Mouse (Mus musculus) ES-E14 (cell line): Measurements from ENCODE around the gene Zkscan7.

Experiments
- CHD2 ChIP-seq: IDR thresholded peaks from 2 replicates; pipeline ENCODE4 v1.6.1; 2014; ENCODE audit warnings: mild to moderate bottlenecking, low read depth, low read length, inconsistent platforms
- HCFC1 ChIP-seq: IDR thresholded peaks from 2 replicates; pipeline ENCODE4 v1.6.1; 2012; ENCODE audit warnings: low read length, inconsistent platforms, borderline replicate concordance; ENCODE audit not compliant: insufficient read depth
- MAFK ChIP-seq: IDR thresholded peaks from 2 replicates; pipeline ENCODE4 v1.6.1; 2014; ENCODE audit warnings: mild to moderate bottlenecking, low read depth, low read length, inconsistent platforms; ENCODE audit not compliant: insufficient read depth
- ZC3H11A ChIP-seq: IDR thresholded peaks from 2 replicates; pipeline ENCODE4 v1.6.1; 2012; ENCODE audit warnings: low read depth, mild to moderate bottlenecking, inconsistent platforms, low read length, borderline replicate concordance
- ZNF384 ChIP-seq: IDR thresholded peaks from 2 replicates; pipeline ENCODE4 v1.6.1; 2012; ENCODE audit warnings: low read depth, low read length, inconsistent platforms

DNA sequence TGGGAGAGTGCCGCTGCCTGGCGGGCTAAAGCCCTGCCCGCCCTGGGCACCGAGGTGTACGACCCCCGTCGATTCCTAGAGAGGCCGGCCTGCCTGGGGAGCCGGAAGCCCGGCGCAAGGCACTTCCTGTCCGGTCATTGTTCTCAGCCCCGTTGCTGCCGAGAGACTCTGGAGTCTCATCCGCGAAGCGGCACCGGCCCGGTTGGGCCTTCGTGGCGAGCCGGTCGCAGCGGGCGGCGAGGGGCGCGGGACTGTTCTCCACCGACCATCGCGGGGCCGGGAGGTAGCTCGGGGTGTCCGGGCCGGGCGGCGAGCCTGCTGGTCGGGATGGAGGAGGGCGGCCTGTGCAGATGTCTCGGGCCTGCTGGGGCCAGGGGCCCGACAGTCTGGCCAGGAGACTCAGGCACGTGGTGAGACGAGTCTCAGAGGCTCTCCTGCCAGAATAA, 37.5 kb downstream of the Zkscan7 start, which contains the start of gene Zfp105:
- TF ChIP-seq ZNF384: no peak
- TF ChIP-seq MAFK: no peak
- peak; percentile 66; the same call in 1 of the 2 replicates for TF ChIP-seq HCFC1
- no peak for TF ChIP-seq CHD2
- no peak for TF ChIP-seq ZC3H11A
